Mouse (Mus musculus) lung, postnatal 0 days (tissue): ENCODE data around the gene Glt8d1. TPM values are rescaled to one million over a fixed set of nuclear protein-coding genes. Genes with fewer than 3 reads are reported as not detected.

Experiments
- ATAC-seq: fragments of 200-750 bp; cut with Nextera tagmentation; 2 replicates; pipeline ENCODE4 v1.8.0; 2017; ENCODE audit warnings: moderate library complexity
- DNase-seq: peaks from one replicate; pipeline ENCODE4 v3.0.0-alpha.2; 2016; ENCODE audit warnings: low spot score
- H3K27ac ChIP-seq: fragments of 300-500 bp; sonication (generic); 2 replicates; pipeline ENCODE4 v1.5.1; 2014; ENCODE audit warnings: antibody characterized with exemption, mild to moderate bottlenecking, low read length, mixed read lengths
- H3K27me3 ChIP-seq: fragments of 300-500 bp; sonication (generic); replicated peaks from 2 replicates; pipeline ENCODE4 v1.6.1; 2014; ENCODE audit warnings: low read length, mixed read lengths; ENCODE audit not compliant: insufficient read depth
- H3K36me3 ChIP-seq: fragments of 300-500 bp; sonication (generic); 2 replicates; pipeline ENCODE4 v1.6.1; 2014; ENCODE audit warnings: low read length, mixed read lengths; ENCODE audit not compliant: insufficient read depth
- H3K4me1 ChIP-seq: fragments of 300-500 bp; sonication (generic); 2 replicates; pipeline ENCODE4 v1.6.1; 2014; ENCODE audit warnings: antibody characterized with exemption, low read depth, low read length, mixed read lengths; ENCODE audit not compliant: insufficient read depth
- H3K4me2 ChIP-seq: fragments of 300-500 bp; sonication (generic); replicated peaks from 2 replicates; pipeline ENCODE4 v1.6.1; 2014; ENCODE audit warnings: low read depth, mild to moderate bottlenecking, low read length, moderate library complexity, mixed read lengths
- H3K4me3 ChIP-seq: fragments of 300-500 bp; sonication (generic); 2 replicates; pipeline ENCODE4 v1.5.1; 2014; ENCODE audit warnings: low read depth, low read length
- H3K9ac ChIP-seq: fragments of 300-500 bp; sonication (generic); replicated peaks from 2 replicates; pipeline ENCODE4 v1.6.1; 2014; ENCODE audit warnings: low read depth, mild to moderate bottlenecking
- H3K9me3 ChIP-seq: fragments of 300-500 bp; sonication (generic); 2 replicates; pipeline ENCODE4 v1.6.1; 2016; ENCODE audit warnings: low read length, mixed read lengths
- CTCF ChIP-seq: IDR thresholded peaks from 2 replicates; pipeline ENCODE4 v1.5.1; 2016; ENCODE audit warnings: antibody characterized with exemption, mild to moderate bottlenecking
- EP300 ChIP-seq: IDR thresholded peaks from 2 replicates; pipeline ENCODE4 v1.6.1; 2016; ENCODE audit warnings: antibody characterized with exemption, mild to moderate bottlenecking, control low read depth
- WGBS: fragments of 180-500 bp; shearing (Covaris S2); extraction: QIAGEN DNeasy Blood & Tissue Kit; methylation state at CpG from one replicate; pipeline ENCODE4 v1.1.7; 2014; 5-methylcytosine and 5-hydroxymethylcytosine counted together
- polyA plus RNA-seq: library from polyadenylated mRNA; unstranded; fragments of >200 nt; fragmentation: Nextera tagmentation; extraction: Ambion mirVana; gene quantifications from 2 replicates; pipeline ENCODE4 v1.2.1, GENCODE M21; 2015

The Glt8d1 gene
- polyA plus RNA-seq, 1 experiment from 2014 or later: 42.4 TPM

- ATAC-seq: no peak
- TF ChIP-seq EP300 (no peak), CTCF (no peak)
- WGBS: 86% methylated on average over 1 of the region's 1 CpGs
- H3K4me1 ChIP-seq: no peaks in the 10 kb centered on the region; the same call in 1 of the 2 replicates
- no peak overlapping the region for H3K9ac ChIP-seq
- H3K4me2 ChIP-seq: no peak overlapping the region
- peaks cover 17% of the 10 kb centered on the region; the same call in 1 of the 2 replicates for H3K36me3 ChIP-seq
- no peak overlapping the region for H3K4me3 ChIP-seq
- DNase-seq: no peak
- H3K27me3 ChIP-seq: no peaks in the 10 kb centered on the region
- no peaks in the 10 kb centered on the region for H3K9me3 ChIP-seq
- H3K27ac ChIP-seq: no peak overlapping the region
Observed at GRCm38 (mm10) chr14:31016063-31016462, 14.9 kb downstream of the Glt8d1 start.

- no peak overlapping the region for H3K27ac ChIP-seq
- peak overlapping the region; percentile 78; the same call in 1 of the 2 replicates for H3K9ac ChIP-seq
- TF ChIP-seq CTCF: peak; percentile 32
- TF ChIP-seq EP300: no peak
- no peaks in the 10 kb centered on the region for H3K27me3 ChIP-seq
- peaks cover 13% of the 10 kb centered on the region; the same call in 1 of the 2 replicates for H3K36me3 ChIP-seq
- no peaks in the 10 kb centered on the region for H3K9me3 ChIP-seq
- H3K4me1 ChIP-seq: no peaks in the 10 kb centered on the region; the same call in 1 of the 2 replicates
- peak overlapping the region; percentile 70 for H3K4me2 ChIP-seq
- ATAC-seq: no peak
- H3K4me3 ChIP-seq: peak overlapping the region; percentile 78; the same call in 1 of the 2 replicates
- peak; percentile 43 for DNase-seq
- WGBS: 2% methylated on average over 2 of the region's 2 CpGs
Observed at GRCm38 (mm10) chr14:31017854-31018253, 16.7 kb downstream of the Glt8d1 start.

- Histone ChIP-seq H3K9me3 (no peaks in the 10 kb centered on the region), H3K4me2 (peak within 1 kb of the TSS; percentile 70), H3K9ac (peak within 1 kb of the TSS; percentile 78), H3K27ac (peak within 1 kb of the TSS; percentile 98), H3K4me3 (peak within 1 kb of the TSS; percentile 78), H3K36me3 (peaks cover 7% of the 10 kb centered on the region; the same call in 1 of the 2 replicates), H3K27me3 (no peaks in the 10 kb centered on the region), H3K4me1 (no peaks in the 10 kb centered on the region; the same call in 1 of the 2 replicates)
- WGBS: 1% methylated on average over 30 of the region's 53 CpGs
- peak; percentile 96 for ATAC-seq
- peak; percentile 98 for DNase-seq
- TF ChIP-seq EP300 (no peak), CTCF (peak; percentile 66)
Observed at GRCm38 (mm10) chr14:31018860-31019291, 17.7 kb downstream of the Glt8d1 start, which contains the start of the genes Pbrm1 and Gnl3. Gene Pbrm1, plus strand, starts transcription at chr14:31019138. Gene Gnl3, minus strand, starts transcription at chr14:31019152.

- DNase-seq: peak; percentile 93
- Histone ChIP-seq H3K4me3 (peak overlapping the region; percentile 78), H3K4me1 (no peaks in the 10 kb centered on the region; the same call in 1 of the 2 replicates), H3K36me3 (peaks cover 7% of the 10 kb centered on the region; the same call in 1 of the 2 replicates), H3K27ac (peak overlapping the region; percentile 98), H3K27me3 (no peaks in the 10 kb centered on the region), H3K9ac (peak overlapping the region; percentile 78), H3K9me3 (no peaks in the 10 kb centered on the region), H3K4me2 (peak overlapping the region; percentile 70)
- 2% methylated on average over 21 of the region's 56 CpGs for WGBS
- TF ChIP-seq CTCF: no peak
- no peak for TF ChIP-seq EP300
- ATAC-seq: peak; percentile 96
Observed at GRCm38 (mm10) chr14:31019331-31020205, 18.4 kb downstream of the Glt8d1 start.

- Histone ChIP-seq H3K4me2 (no peak overlapping the region), H3K9ac (no peak overlapping the region), H3K36me3 (peaks cover 12% of the 10 kb centered on the region; the same call in 1 of the 2 replicates), H3K4me1 (no peaks in the 10 kb centered on the region; the same call in 1 of the 2 replicates), H3K4me3 (no peak overlapping the region), H3K27me3 (no peaks in the 10 kb centered on the region), H3K27ac (no peak overlapping the region), H3K9me3 (no peaks in the 10 kb centered on the region)
- TF ChIP-seq CTCF (no peak), EP300 (no peak)
- no peak for ATAC-seq
- 19% methylated on average over 1 of the region's 1 CpGs for WGBS
- DNase-seq: no peak
Observed at GRCm38 (mm10) chr14:31022579-31022978, 21.4 kb downstream of the Glt8d1 start.

GRCm38 (mm10) chr14:31025785-31026184 is 24.6 kb downstream of the Glt8d1 start:
- WGBS: 84% methylated on average over 3 of the region's 3 CpGs
- Histone ChIP-seq H3K4me1 (no peaks in the 10 kb centered on the region; the same call in 1 of the 2 replicates), H3K36me3 (peaks cover 28% of the 10 kb centered on the region; the same call in 1 of the 2 replicates), H3K27me3 (no peaks in the 10 kb centered on the region), H3K4me3 (no peak overlapping the region), H3K4me2 (no peak overlapping the region), H3K9me3 (no peaks in the 10 kb centered on the region), H3K9ac (no peak overlapping the region), H3K27ac (no peak overlapping the region)
- ATAC-seq (no peak), DNase-seq (no peak)
- no peak for TF ChIP-seq EP300
- peak; percentile 55 for TF ChIP-seq CTCF
